Mouse (Mus musculus): ENCODE results near the gene Prpf40b.

Gene Prpf40b

GRCm38 (mm10) chr15:99290586-99290985 lies 4.3 kb upstream of the Prpf40b start:
- DNase-seq (ENCODE audit: low spot score in 2 of 2) = no peak

DNA sequence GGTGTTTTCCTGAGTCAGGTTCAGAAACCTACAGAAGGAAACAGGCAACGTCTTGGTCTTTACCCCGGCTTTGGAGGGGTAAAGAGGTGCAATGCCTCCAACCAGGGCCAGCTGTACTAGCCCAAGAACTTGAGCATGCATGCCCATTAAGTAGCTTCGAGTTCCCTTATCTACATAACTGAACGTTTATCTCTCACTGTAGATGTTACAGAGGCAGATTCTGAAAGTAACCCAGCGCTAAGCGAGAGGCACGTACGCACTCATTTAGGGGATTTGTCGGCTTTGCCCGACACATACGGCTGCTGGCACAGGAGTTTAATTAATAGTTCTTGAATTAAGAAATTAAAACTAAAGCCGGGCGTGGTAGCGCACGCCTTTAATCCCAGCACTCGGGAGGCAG lies 600 bp upstream of the Prpf40b start:
- no peak for DNase-seq (ENCODE audit: low spot score in 2 of 2)

DNA sequence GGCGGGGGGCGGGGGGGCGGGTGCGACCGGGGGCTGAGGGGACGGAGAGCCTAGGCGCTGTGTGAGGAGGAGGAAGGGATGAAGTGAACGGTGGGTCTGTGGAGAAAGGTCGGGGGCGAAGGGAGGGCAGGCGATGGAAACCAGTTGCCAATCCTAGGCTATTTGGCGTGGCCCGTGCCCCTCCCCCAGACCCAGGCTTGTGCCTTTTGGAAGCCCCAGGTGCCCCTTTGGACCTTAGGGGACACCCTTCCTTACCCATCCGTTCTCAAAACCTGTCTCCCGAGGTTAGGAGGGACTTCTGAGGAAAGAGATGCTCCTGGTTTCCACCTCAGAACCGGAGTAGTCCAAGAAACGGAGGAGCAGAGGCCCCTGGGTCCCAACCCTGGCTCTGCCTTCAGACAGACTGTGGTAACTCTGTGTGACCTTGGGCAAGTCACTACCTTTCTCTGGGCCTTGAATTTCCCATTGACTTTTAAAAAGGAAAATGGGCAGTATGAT lies 646 bp downstream of the Prpf40b start, which contains the start of gene Fam186b:
Fam186b (minus strand) TSS at position 405 of the 498 bp plus-strand sequence.
- peak; percentile 57 to 71 for DNase-seq (ENCODE audit: low spot score in 2 of 2)

- DNase-seq (ENCODE audit: low spot score in 2 of 2) = no peak
Measured at GRCm38 (mm10) chr15:99296213-99296612, 1.3 kb downstream of the Prpf40b start.

DNA sequence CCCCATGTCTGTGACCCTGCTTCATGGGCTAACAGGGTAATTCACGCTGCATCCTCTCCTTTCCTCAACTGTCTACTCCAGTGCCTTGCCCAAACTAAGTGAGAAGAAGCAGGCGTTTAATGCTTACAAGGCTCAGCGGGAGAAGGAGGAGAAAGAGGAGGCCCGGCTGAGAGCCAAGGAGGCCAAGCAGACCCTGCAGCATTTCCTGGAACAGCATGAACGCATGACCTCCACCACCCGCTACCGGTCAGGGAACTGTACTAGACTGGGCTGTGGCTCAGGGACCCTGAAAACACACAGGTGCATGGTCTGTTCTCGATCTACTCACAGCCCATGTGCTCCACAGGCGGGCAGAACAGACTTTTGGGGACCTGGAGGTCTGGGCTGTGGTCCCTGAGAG lies 12.6 kb downstream of the Prpf40b start:
- no peak for DNase-seq (ENCODE audit: low spot score in 2 of 2)

DNA sequence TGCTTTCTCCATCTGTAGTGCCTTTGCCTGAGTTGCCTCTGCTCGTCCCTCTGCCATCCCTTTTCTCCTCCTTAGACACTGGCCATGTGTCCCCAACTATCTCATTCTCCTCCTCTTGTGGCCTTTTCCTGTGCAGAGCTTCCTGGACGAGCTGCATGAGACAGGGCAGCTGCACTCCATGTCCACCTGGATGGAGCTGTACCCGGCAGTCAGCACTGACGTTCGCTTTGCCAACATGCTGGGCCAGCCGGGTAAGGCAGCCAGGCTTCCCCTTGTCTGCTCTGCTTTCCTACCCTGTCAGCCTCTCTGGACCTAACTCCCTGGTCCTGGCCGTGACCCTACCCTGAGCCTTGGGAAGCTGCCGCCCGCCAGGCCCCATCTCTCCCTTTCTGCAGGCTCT lies 14.7 kb downstream of the Prpf40b start:
- no peak for DNase-seq (ENCODE audit: low spot score in 2 of 2)

- DNase-seq (ENCODE audit: low spot score in 2 of 2) = no peak
Measured at GRCm38 (mm10) chr15:99310617-99311016, 15.7 kb downstream of the Prpf40b start.

DNA sequence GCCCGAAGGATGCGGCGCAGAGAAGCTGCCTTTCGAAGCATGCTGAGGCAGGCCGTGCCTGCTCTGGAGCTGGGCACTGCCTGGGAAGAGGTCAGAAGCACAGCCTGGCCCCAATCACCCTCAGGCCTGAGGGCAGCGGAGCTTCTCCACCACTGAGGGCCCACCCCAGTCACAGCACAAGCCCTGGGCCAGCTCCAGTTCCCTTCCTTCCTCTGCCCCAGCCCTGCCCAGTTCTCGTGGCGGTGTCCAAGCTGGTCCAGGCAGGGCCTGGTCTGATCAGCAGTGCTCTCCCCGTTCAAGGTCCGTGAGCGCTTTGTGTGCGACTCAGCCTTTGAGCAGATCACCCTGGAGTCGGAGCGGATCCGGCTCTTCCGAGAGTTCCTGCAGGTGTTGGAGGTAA lies 20.0 kb downstream of the Prpf40b start:
- DNase-seq (ENCODE audit: low spot score in 2 of 2) = no peak

DNA sequence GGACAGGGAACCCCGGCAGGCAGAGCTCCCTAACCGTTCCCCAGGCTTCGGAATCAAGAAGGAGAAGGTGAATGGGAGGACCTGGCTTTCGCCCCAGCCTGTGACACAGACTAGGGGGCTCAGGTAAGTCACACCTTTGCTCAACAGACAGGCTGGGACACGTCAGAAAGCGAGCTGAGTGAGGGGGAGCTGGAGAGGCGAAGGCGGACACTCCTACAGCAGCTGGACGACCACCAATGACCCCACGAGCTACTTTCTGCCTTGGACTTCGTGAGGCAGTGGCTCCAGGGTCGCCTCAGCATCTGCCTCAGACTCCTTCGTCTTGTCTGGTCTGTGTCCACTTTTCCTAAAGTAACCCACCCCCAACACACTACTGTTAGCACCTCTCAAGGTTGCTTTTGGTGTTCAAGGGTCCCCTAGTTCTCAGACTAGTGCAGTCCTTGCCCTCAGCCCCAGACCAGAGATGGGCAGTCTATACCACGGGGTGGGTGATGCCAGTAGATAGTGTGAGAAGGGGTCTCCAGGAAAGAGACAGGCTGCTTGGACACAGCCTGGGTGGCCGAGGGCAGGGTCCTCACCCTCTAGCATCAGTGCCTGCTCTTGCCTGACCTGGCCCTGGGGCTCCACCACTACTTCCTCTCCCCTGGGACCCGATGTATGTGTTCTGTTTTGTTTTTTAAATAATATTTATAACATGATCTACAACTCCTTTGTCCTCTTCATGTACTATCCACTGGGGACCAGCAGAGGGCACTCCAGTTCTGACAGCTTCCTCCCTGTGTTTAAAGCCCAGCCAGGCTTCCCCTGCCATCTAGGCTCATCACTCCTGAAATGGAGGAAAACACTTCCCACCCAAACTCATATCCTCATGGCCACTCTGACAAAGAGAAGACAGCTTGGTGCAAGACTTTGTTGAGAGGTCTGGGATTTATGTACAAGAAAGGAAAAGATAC lies 21.7 kb downstream of the Prpf40b start:
- DNase-seq (ENCODE audit: low spot score in 2 of 2) = peak; percentile 85 to 90

DNA sequence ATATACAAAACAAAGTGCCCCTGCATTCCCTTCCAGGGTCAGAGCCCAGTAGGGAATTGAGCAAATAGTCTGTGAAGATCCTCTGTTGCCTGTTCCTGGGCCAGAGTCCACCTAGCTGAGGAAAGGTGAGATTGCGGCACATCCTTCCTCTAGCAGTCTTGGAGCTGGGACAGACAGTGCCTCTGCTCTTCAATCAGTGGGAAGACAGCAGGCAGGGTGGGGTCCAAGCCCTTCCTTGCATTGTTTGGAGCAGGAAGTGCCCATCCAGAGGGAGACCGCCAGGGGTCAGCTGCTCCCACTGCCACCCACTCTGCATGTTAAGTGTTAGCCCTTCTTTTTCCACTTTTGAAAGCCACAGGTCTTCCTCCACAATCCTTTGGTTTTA lies 22.4 kb downstream of the Prpf40b start:
- no peak for DNase-seq (ENCODE audit: low spot score in 2 of 2)

DNA sequence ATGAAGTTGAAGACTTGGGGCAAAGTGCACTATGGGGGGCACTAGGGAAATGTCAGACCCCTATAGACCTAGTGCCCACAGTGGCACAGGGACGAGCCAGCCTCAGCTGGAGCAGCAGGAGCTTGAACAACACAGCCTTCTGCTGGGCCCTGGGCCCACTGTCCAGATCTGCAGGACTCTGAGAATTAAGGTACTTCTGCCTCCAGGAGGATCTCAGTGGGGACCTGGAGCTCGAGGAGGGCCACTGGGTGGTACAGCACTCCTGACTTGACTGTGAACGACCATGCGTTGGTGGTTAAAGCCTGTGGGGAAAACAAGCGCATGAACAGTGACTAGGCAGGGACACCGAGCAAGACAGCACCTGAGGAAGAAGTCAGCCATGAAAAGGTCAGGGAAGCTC lies 23.2 kb downstream of the Prpf40b start:
- no peak for DNase-seq (ENCODE audit: low spot score in 2 of 2)

GRCm38 (mm10) chr15:99318861-99319410 lies 24.0 kb downstream of the Prpf40b start:
- no peak for DNase-seq (ENCODE audit: low spot score in 2 of 2)

GRCm38 (mm10) chr15:99319411-99319871 lies 24.6 kb downstream of the Prpf40b start:
- no peak for DNase-seq (ENCODE audit: low spot score in 2 of 2)

DNA sequence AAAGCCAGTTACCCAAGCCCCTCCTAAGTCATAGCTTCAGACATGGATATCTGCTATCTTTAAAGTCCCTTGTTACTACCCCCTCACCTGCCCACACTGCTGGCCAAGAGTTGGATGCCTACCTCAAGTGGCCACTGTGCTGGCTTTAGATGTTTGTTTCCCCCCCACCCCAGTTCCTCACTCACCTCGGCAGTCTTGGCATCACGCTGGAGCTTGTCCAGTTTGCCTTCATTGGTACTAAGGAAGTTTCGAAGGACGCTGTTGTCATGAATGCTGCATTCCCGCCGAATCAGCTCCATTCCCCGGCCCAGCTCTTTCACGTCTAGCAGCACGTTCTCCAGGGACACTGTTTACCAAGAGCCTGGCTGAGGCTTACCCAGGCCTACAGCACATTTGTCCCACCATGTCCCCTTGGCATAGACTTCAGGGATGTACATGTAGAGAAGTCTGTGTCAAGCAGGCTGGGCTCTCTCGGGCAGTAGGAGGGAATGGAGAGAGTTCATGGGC lies 25.3 kb downstream of the Prpf40b start:
- DNase-seq (ENCODE audit: low spot score in 2 of 2) = no peak

- no peak for DNase-seq (ENCODE audit: low spot score in 2 of 2)
Measured at GRCm38 (mm10) chr15:99320978-99321377, 26.1 kb downstream of the Prpf40b start.

- no peak for DNase-seq (ENCODE audit: low spot score in 2 of 2)
Measured at GRCm38 (mm10) chr15:99324151-99324550, 29.3 kb downstream of the Prpf40b start.

DNA sequence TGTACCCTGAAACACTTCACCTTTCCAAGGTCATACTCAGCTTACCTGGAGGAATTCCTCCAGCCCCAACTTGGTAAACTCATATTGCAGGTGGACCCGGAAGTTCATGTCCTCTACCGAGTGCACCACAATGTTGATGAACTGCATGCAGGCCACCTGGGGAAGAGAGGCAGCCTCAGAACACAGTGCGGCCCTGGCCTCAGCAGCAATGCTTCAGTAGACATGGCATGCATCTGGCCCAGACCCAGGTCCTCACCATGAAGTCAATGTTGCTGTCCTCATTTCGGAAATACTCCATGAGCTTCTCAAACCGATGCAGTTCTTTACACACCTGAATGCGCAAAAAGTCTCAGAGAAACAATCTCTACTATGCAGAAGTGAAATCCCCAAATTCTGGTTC lies 30.7 kb downstream of the Prpf40b start:
- no peak for DNase-seq (ENCODE audit: low spot score in 2 of 2)

- DNase-seq (ENCODE audit: low spot score in 2 of 2) = no peak
Measured at GRCm38 (mm10) chr15:99326407-99326806, 31.5 kb downstream of the Prpf40b start.

DNA sequence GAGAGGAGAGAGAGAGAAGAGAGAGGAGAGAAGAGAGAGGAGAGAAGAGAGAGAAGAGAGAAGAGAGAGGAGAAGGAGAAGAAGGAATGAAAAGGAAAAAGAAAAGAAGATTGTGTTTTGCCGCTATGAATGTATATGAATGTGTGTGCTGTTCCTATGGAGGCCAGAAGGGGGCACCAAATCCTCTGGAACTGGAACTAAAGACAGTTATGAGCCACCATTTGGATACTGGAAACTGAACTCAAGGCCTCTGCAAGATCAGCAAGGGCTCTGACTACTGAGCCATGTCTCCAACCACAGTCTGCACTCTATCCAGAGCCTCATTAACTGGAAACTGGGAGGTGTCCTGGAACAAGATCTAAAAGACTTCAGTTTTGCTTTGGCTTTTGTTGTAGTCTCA lies 32.1 kb downstream of the Prpf40b start:
- no peak for DNase-seq (ENCODE audit: low spot score in 2 of 2)

GRCm38 (mm10) chr15:99328011-99328410 lies 33.1 kb downstream of the Prpf40b start:
- no peak for DNase-seq (ENCODE audit: low spot score in 2 of 2)

DNA sequence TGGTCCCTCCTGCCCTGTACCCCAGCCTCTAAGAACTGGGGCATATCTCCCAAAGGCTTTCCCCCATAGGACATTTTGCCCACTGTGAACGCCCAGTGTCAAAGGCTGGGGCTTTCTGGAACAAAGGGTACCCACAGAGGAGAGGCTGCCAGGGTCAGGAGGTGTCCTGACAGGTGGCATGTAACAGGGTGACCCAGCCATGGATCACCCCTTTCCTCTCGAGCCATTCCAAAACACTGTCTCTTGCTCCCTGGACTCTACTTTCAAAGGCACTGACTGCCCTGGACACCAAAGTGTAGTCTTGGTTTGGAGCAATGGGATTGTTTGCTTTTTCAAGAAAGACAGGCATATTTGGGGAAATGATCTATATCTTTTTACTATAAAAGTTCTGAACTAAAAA lies 35.4 kb downstream of the Prpf40b start:
- DNase-seq (ENCODE audit: low spot score in 2 of 2) = no peak

- no peak for DNase-seq (ENCODE audit: low spot score in 2 of 2)
Measured at GRCm38 (mm10) chr15:99331341-99331740, 36.5 kb downstream of the Prpf40b start.

- no peak for DNase-seq (ENCODE audit: low spot score in 2 of 2)
Measured at GRCm38 (mm10) chr15:99332111-99332510, 37.2 kb downstream of the Prpf40b start.

Measured in right cerebral cortex, postnatal 10 days (tissue).